Mouse (Mus musculus): ENCODE data around the gene Chd2. TPM values are rescaled to one million over a fixed set of nuclear protein-coding genes. Genes with fewer than 3 reads are reported as not detected.
A peak's percentile ranks its signal among the peaks of the same experiment; 100 is the strongest.

Gene Chd2
- polyA plus RNA-seq, 1 experiment from 2014 or later = 50.5 TPM

DNA sequence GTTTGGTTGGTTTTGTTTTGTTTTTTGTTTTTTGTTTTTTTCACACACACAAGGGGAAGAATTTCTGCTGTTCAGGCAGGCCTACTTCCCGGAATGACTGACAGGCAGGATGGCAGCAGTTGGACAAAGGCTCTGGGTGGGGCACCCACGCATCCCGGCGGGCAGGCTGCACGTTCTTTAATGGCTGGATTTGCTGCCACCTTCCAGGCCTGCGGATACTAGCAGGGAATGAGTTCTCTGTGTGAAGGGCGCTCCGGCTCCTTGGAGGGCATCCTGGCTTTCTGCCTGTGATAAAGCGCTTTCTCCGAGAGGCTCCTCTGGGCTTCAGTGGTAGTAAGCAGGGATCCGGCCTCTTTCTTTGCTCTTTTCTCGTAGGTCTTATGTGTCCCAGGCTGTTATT is 164.3 kb downstream of the Chd2 start:
- H3K4me2 ChIP-seq (ENCODE audit: low read length) = peak overlapping the region; percentile 98
- 63% methylated on average over 12 of the region's 12 CpGs for WGBS
- no peak overlapping the region for H3K27ac ChIP-seq (ENCODE audit: low read depth)
- no peaks in the 10 kb centered on the region for H3K9me3 ChIP-seq (ENCODE audit: control insufficient read depth, low read length)
- H3K27me3 ChIP-seq (replicated peaks; ENCODE audit: control insufficient read depth, insufficient read depth, low read length) = peaks cover 15% of the 10 kb centered on the region
- DNase-seq (ENCODE audit: low spot score) (no peak), ATAC-seq (replicated peaks; ENCODE audit: low FRiP score, low TSS enrichment, low read depth) (no peak)
- H3K4me3 ChIP-seq (ENCODE audit: low read depth, low read length) = peak overlapping the region; percentile 67
- H3K36me3 ChIP-seq (ENCODE audit: control insufficient read depth, insufficient read depth, low read length) = no peaks in the 10 kb centered on the region
- H3K4me1 ChIP-seq (replicated peaks; ENCODE audit: control insufficient read depth, insufficient read depth, low read length) = peaks cover 26% of the 10 kb centered on the region
- H3K9ac ChIP-seq (ENCODE audit: low read length) = 0 out of 2 replicates have a peak overlapping the region, but pooled peaks have one; percentile 25

Other genes with a start within 250 kb of the Chd2 start
- gene Rgma, start 166.3 kb downstream of the Chd2 start, polyA plus RNA-seq (2014; fragmentation: Nextera tagmentation; extraction: Ambion mirVana) = 11.5 and 12.1 TPM in 2 replicates
- gene Fam174b, start 198.5 kb upstream of the Chd2 start, polyA plus RNA-seq (2014; fragmentation: Nextera tagmentation; extraction: Ambion mirVana) = 27.2 and 30.0 TPM in 2 replicates